Mouse (Mus musculus) kidney, adult 18-20 months (tissue): Measurements from ENCODE around the gene 1700037H04Rik.
"Not testable (repeated sequence)": the region's sequence is repeated elsewhere in the genome, so short reads cannot be mapped to it uniquely, and the experiment has no call there.

Experiments used
- DNase-seq: peaks from one replicate; pipeline ENCODE4 v3.0.0; 2021

Gene 1700037H04Rik

GRCm38 (mm10) chr2:131125964-131126815, 33.7 kb downstream of the 1700037H04Rik start:
- no peak for DNase-seq

DNA sequence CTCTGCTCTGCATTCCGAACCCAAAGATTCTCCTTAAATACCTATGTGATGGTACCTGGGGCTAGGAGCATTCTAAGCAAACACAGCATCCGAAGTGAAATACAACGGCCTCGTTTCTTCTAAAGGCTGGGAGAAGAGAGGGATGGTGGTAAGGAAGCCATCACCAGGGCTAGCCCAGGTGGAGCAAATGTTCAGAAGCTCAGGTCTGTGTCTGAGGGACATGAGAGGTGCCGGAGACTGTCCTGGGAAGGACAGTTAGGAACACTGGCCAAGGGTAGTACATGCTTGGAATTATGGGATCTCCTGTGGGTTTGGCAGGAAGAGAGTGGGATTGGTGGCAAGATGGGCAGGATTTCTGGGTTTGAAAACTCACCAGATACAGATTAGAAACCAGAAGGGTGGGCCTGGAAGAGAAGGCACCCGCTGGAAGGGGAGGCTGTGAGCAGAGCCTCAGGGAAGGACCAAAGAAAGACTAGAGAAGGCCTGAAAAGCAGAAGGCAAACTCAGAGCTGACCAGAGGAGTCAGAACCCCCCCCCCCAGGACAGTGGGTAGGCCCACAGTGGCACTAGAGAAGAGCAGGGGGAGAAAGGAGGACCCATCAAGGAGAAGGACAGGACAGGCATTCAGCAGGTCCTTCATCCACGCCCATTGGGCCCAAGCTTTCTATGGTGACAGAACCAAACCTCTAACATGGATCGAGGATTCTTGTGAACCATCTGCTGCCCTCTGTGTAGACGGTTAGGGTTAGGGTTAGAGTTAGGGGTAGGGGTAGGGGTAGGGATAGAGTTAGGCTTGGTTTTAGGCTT, 34.5 kb downstream of the 1700037H04Rik start:
- no peak for DNase-seq

DNA sequence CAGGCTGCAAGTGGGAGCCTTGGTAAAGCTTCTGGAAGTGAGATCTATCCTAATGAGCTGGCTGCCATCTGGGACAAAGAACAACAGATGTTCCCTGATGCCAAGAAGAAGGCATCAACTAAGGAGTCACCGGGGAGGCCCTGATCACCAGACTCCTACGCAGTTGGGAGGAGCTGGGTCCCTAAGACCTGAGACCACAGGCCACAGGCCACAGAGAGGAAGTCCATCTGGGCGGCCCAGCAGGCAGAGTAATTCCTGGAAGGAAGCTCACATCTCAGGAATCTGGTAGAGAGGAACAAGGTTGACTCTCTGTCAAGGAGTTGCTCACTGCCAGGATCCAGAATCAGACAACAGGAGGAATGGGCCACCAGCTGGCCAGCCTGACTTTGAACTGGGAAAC, 35.7 kb downstream of the 1700037H04Rik start:
- DNase-seq = no peak

- no peak for DNase-seq
These were observed 40.8 kb downstream of the 1700037H04Rik start for GRCm38 (mm10) chr2:131118968-131119574.

GRCm38 (mm10) chr2:131105989-131106388, 53.9 kb downstream of the 1700037H04Rik start:
- DNase-seq = no peak

- DNase-seq = not testable (repeated sequence)
These were observed 54.8 kb downstream of the 1700037H04Rik start for GRCm38 (mm10) chr2:131105061-131105460.

- DNase-seq = no peak
These were observed 55.9 kb downstream of the 1700037H04Rik start for GRCm38 (mm10) chr2:131104021-131104420.

- no peak for DNase-seq
These were observed 58.4 kb downstream of the 1700037H04Rik start for GRCm38 (mm10) chr2:131101530-131101929.

DNA sequence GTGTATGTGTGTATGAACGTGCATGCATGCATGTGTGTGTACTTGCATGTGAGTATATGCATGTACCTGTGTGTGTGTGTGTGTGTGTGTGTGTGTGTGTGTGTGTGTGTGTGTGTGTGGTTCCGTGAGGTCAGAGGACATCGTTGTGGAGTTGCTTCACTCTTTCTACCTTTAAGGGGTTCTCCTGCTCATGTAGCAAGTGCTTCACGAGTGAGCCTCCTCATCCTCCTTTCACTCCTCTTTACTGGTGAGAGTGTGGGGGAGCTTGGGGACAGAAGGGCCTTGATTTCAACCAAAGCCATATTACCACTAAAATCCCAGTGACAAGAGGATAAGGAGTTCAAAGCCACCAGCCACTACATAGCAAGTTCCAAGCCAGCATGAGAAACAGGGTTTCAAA, 62.8 kb downstream of the 1700037H04Rik start:
- no peak for DNase-seq
